Mouse (Mus musculus) skeletal muscle tissue, adult 2 months (tissue): ENCODE results near the gene Zfp950.
A peak's percentile ranks its signal among the peaks of the same experiment; 100 is the strongest.

Experiments used
- DNase-seq: peaks from one replicate; pipeline ENCODE4 v3.0.0-alpha.2; 2012; ENCODE audit warnings: low read depth, low spot score

The Zfp950 gene

DNA sequence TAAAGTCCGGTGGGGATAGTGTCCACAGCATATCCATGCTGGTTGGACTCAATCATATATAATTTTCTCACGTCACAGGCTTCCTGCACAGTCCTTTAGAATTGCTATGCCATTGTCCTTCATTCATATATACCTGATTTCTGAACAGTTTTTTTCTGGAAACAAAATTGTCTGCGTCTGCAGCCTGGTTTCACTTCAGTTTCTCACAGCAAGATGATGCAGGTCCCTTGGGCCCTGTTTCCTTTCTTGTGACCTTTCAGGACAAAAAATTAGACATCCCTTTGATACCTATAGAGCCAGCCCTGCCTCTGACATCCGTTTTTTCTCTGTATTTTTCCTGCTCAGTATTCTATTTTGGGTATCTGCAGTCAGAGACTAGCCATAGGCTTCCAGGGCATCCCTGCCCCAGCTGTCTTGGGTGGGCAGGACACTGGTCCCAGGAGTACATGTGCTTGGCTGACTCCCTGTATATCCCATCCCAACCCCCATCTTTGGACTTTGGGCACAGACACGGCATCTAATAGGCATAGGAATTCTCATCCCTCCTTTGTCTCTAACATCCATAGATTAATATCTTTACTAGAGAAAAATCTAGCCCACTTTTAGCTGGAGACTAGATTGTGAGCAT is 83.7 kb downstream of the Zfp950 start:
- no peak for DNase-seq

DNA sequence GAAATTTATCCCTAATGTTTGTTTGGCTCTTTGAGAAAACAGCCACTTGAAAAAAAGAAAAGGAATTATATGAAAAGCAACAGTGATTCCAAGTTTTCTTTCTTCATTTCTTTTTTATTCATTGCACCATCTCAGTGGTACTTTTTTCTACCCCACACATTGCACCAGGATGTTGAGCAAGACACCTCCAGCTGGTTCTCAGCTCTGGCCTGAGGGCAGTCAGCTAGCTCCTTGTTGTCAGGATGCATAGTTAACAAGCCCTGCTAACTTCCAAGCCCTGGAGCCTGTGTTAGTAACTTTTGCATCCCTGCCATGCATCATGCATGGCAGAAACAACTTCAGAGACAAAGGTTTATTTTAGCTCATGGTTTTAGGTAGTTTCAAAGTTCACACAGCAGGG is 87.9 kb downstream of the Zfp950 start:
- DNase-seq = no peak

DNA sequence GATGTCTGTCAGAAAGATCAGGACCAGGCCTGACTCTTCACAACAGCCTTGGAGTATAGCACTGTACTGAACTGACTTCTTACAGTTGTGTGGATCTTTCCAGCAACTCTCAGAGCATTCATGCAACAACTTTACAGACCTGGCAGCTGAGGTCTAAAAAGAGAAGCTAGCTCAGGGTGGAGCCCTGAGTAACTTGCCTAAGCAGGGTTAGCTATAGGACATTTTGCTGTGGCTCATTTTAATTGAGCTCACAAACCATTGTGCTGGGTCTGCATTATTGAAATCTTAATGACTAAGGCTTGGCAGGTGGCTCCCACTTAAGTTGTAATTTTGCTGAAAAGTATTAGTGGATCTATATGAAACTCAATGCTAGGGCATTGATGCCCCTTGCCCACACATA is 88.6 kb downstream of the Zfp950 start:
- no peak for DNase-seq

GRCm38 (mm10) chr19:61051151-61051550 is 89.5 kb downstream of the Zfp950 start:
- DNase-seq = no peak

DNA sequence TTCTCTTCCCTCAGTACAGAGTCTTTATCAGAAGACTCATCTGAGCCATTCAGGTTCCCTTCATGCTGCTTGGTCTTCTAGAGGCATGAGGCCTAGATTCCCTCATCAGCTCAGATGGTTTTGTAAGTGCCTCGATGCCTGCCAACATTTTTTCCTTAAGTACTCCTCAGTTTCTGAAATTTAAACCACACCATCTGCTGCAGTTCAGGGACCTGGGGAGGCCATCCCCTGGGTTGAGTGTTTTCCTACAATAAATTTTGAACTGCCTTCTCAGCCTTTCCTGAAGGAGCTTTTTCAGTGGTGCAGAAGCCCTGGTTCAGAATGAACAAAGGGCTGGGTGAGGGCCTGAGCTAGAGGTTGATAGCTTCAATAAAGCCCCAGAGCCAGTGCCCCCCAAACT is 91.2 kb downstream of the Zfp950 start:
- DNase-seq = peak; percentile 39

DNA sequence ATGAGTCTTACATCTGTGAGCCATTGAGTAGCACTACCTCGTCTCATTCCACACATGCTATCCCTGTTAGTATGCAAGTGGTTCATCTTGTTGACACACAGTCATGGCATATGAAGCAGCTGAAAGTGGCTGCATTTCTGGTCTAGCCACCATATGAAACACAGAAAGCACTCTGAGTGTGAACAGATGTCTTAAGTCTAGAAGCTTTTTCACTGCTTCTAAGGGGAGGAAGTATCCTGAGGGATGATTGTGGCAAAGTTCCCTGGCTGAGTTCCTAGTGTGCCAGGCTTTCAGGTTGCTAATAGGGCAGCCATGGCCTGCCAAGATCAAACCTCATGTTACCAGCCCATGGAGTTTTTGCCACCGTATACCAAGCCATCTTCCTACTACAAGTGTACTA is 92.0 kb downstream of the Zfp950 start:
- DNase-seq = no peak

DNA sequence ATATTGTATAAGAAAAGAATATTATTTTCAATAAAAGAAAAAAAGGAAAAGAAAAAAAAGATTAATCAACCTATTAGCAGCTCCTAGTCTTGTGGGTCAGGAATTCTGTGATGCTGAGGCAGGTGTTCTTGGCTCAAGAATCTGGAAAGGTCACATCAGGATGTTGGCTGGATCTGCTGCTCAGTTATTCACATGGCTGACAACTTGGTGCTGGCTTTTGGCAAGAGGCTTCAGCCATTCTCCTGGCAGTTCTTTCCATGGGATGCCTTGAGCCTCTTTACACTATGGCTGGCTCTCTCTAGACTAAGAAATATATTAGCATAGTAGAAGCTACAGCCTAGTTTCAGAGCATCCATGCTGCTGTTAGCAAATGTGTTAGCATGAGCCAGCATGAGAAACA is 101.5 kb downstream of the Zfp950 start:
- no peak for DNase-seq

DNA sequence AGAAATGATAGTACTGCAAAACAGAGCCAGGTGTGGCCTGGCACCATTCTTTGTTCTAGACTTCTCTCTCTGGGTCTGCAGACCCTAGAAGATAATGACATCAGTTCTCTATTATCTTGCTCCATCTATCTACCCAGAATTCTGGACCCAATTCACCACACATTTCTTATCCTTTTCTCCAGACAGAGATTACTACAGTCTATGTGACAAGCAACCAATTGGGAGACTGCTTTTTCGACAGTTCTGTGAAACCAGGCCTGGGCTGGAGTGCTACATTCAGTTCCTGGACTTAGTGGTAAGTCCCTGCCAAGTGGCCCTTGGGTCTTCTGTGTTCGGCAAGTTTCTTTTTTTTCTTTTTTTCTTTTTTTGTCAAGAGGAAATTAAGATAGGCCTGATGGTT is 109.1 kb downstream of the Zfp950 start:
- DNase-seq = no peak

GRCm38 (mm10) chr19:61021939-61022566 is 118.6 kb downstream of the Zfp950 start:
- DNase-seq = no peak

- DNase-seq = no peak
These were observed 119.1 kb downstream of the Zfp950 start for GRCm38 (mm10) chr19:61021502-61021901.

DNA sequence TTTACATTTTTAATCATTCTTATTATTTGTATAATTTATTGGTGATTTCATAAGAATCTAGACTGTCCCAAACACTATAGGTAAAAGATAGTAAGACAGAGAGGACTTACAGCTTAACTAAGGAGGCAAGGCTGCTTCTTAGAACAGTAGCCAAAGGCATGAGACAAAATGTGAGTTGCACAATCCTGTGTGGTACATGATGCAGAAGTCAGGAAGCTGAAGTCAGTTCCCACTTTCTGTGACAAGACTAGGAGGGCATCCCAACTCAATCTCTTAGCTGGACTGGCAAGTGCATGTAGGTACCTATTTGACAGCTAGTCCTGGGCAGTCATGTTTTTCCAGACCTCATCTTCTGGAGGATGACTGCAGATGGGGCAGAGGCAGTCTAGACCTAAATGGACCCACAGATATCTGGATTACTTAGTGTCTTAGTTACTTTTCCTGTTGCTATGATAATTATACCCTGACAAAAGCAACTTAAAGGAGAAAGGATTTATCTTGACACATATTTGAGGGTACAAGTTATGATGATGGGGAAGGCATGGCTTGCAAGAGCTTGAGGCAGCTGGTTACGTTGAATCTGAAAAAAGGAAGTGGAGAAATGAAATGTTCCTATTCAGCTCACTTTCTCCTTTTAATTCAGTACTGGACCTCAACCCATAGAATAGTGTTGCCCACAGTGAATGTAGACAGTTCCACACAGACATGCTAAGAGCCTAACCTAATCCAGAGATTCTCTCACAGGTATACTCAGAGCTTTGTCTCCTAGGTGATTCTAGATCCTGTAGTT is 123.0 kb downstream of the Zfp950 start:
- DNase-seq = no peak

DNA sequence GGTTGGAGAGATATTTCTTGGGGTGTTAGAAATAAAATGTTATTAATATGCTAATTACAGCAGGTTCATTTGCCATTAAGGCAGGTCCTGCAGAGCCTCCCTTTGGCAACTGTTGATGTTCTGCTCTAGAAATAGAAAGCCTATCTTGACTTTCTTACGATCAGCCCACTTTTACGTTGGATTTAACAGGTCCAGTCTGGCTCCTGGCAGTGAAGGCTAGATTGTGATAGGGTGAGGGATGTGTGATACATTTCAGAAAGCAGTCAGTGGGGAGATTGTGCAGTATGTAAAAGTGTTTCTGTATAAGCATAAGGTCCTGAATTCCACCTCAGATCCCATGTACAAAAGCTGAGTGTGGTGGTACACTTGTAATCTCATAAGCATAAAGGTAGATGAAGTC is 131.4 kb downstream of the Zfp950 start:
- no peak for DNase-seq
